Mouse (Mus musculus) R1 (cell line): ENCODE measurements at regions not wholly inside any gene's neighbourhood (a gene's known extent, or its start where the extent isn't known, plus 50 kb on each side); places are given as distances from the start of the nearest gene placed in this dataset.

Experiments used
- DNase-seq: peaks from one replicate; pipeline ENCODE4 v3.0.0-alpha.2; 2018; ENCODE audit warnings: low read depth, low spot score

DNA sequence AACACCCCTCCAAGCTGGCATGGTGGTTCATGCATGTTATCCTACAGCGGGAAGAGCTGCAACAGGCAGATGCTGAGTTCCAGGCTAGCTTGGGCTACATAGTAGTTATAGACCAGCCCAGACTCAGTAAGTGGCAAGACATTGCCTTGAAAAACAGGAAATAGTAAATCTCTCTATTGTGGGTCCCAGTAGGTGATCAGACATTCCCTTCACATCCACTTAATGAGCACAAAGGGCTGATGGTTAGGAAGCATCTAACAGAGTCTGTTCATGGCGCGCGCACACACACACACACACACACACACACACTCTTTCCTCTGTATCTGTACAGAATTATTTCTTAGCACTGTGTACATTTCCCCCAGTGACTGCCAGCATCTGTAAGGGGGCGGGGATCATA lies 64.0 kb upstream of the Map1b start:
- DNase-seq: peak; percentile 73

DNA sequence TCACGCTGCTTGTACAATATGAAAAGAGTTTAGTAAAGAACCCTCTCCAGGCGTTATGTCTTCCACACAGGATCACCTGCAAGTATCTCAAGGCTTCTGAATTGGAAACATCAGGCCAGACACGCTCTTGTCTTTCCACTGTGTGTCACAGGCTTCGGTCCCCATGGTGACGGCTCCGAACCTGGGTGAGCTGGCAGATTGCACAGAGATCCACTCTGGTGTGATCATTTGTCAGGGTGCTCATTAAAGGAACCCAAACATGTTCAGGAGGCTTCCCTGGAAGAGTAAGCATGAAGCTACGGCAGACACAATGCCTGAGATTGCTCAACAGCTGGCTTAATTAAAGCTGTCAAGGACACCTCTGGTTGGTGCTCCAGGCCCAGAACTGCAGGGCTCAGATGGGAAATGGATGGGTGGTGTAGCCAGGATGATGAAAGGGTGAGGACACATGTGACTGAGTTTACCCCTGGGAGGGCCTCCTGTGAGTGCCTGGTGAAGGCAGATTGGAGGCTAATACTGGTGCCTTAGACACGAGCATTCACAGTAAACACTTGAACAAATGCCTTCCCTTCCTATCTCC lies 63.3 kb upstream of the Map1b start:
- DNase-seq: no peak

DNA sequence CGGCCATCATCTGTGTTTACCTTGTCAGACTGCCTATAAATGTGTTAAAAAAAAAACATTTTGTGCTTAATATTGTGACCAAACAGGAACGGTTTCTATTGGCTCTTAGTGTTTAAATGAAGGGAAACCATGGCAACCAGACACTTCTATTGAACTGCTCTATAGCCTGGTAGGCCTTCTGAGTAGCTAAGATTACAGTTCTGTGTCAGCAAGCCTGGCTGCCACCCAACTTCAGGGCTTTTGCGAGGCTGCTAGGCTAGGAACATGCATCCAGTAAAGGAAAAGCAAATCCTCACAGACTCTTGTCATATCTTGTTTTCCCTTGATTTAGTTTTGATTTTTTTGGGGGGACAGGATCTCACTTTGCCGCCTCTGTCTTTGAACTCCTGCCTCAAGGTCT lies 61.3 kb upstream of the Map1b start:
- no peak for DNase-seq

DNA sequence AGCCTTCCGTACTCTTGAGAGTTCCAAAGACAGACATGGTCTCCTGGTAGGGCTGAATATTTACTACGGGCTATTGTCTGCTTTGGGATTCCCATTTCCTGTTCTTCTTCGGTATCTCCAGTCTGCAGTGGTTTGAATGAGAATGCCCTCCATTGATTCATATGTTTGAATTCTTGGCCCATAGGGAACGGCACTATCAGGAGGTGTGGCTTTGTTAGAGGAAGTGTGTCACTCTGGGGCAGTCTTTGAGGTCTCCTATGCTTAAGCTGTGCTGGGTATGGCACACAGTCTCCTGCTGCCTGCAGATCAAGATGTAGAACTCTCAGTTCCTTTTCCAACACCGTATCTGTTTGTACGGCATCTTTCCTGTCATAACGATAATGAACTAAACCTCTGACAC lies 56.7 kb upstream of the Map1b start:
- DNase-seq: peak; percentile 37

GRCm38 (mm10) chr13:99572381-99572780 lies 56.0 kb upstream of the Map1b start:
- no peak for DNase-seq
